Mouse (Mus musculus) cortical plate, adult 2 months (tissue): ENCODE data around the gene Bach1. TPM values are rescaled to one million over a fixed set of nuclear protein-coding genes. Genes with fewer than 3 reads are reported as not detected.

Source experiments
- H3K27ac ChIP-seq: fragments of 200-500 bp; 2 replicates; pipeline ENCODE4 v1.5.1; 2012; ENCODE audit warnings: low read length, control low read depth, inconsistent platforms; ENCODE audit not compliant: insufficient read depth
- H3K4me1 ChIP-seq: fragments of 200-500 bp; 2 replicates; pipeline ENCODE4 v1.6.1; 2011; ENCODE audit warnings: low read length; ENCODE audit not compliant: control insufficient read depth, insufficient read depth
- H3K4me3 ChIP-seq: fragments of 200-500 bp; 2 replicates; pipeline ENCODE4 v1.5.1; 2011; ENCODE audit warnings: mild to moderate bottlenecking, low read length, control low read depth; ENCODE audit not compliant: insufficient read depth
- CTCF ChIP-seq: fragments of 200-500 bp; IDR thresholded peaks from 2 replicates; pipeline ENCODE4 v1.5.1; 2011; ENCODE audit warnings: mild to moderate bottlenecking, control low read depth, low read length; ENCODE audit not compliant: insufficient read depth; ENCODE audit errors: extremely low read depth
- POLR2A ChIP-seq: fragments of 200-500 bp; IDR thresholded peaks from 2 replicates; pipeline ENCODE4 v1.6.1; 2011; ENCODE audit warnings: mild to moderate bottlenecking, low read length, control low read depth; ENCODE audit not compliant: insufficient read depth; ENCODE audit errors: extremely low read depth
- polyA plus RNA-seq: library from polyadenylated mRNA; depleted of rRNA; stranded (reverse); fragments of >200 nt; gene quantifications from 2 replicates; pipeline ENCODE4 v1.2.3, GENCODE M21; 2012; rRNA removed

The Bach1 gene
- 5.7 and 6.1 TPM in 2 replicates for polyA plus RNA-seq

GRCm38 (mm10) chr16:87698692-87699305 lies at the start of gene Bach1:
Gene Bach1, plus strand, starts transcription at chr16:87698945.
- no peak for TF ChIP-seq CTCF
- TF ChIP-seq POLR2A, result peak; percentile 52; the same call in 1 of the 2 replicates
- Histone ChIP-seq H3K4me3 (peak within 1 kb of the TSS; percentile 58), H3K4me1 (no peaks in the 10 kb centered on the region), H3K27ac (no peak within 1 kb of the TSS)

DNA sequence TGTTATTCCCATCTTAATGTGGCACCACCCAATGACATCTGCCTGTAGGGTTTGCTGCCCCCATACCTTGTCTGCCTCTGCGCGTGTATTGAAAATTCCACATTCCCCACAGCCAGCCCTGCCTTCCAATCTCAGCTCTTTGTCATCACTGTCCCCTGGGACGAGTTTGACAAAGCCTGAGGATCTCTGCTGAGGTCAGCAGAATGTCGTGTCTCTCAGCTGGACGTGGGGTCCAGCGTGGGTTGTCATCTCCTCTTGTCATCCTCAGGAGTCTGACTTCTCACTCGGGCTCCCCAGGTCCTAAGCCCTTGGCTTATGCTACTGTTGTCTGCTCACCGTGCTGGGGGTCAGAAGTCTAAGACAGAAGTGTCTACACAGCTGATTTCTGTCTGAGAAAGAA lies 46.4 kb upstream of the Bach1 start:
- no peak overlapping the region for H3K27ac ChIP-seq
- no peak overlapping the region for H3K4me3 ChIP-seq
- TF ChIP-seq POLR2A (no peak), CTCF (no peak)
- H3K4me1 ChIP-seq, result no peaks in the 10 kb centered on the region

GRCm38 (mm10) chr16:87652924-87653323 lies 45.8 kb upstream of the Bach1 start:
- TF ChIP-seq POLR2A (no peak), CTCF (no peak)
- Histone ChIP-seq H3K4me1 (no peaks in the 10 kb centered on the region), H3K27ac (no peak overlapping the region), H3K4me3 (no peak overlapping the region)

DNA sequence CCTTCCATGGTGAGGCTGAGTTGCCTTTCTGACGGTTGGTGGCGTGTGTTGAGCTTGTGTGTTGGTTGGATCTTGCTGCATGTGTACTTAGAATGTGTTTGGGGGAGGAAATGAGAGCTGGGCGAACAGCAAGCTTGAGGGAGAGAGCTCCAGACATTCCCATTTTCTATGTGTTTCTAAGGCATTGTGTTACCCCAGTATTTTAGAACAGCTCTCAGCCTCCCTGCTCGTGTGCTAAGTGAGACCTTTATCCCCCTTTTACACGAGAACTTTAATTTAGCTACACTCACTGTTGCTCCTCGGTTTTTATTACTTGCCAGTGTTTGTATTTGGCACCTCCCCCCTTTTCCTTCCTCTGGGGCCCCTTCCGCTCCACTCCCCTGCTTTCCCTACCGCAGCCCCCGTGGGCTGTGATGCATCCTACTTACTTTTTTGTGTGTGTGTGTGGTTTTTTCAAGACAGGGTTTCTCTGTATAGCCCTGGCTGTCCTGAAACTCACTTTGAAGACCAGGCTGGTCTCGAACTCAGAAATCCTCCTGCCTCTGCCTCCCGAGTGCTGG lies 44.6 kb upstream of the Bach1 start:
- TF ChIP-seq POLR2A (no peak), CTCF (no peak)
- no peak overlapping the region for H3K27ac ChIP-seq
- no peaks in the 10 kb centered on the region for H3K4me1 ChIP-seq
- H3K4me3 ChIP-seq, result no peak overlapping the region

GRCm38 (mm10) chr16:87655005-87655404 lies 43.7 kb upstream of the Bach1 start:
- Histone ChIP-seq H3K4me1 (no peaks in the 10 kb centered on the region), H3K27ac (no peak overlapping the region), H3K4me3 (no peak overlapping the region)
- TF ChIP-seq CTCF (no peak), POLR2A (no peak)

GRCm38 (mm10) chr16:87655579-87655978 lies 43.2 kb upstream of the Bach1 start:
- H3K4me3 ChIP-seq, result no peak overlapping the region
- no peaks in the 10 kb centered on the region for H3K4me1 ChIP-seq
- H3K27ac ChIP-seq, result no peak overlapping the region
- TF ChIP-seq CTCF (no peak), POLR2A (no peak)

GRCm38 (mm10) chr16:87656771-87657170 lies 42.0 kb upstream of the Bach1 start:
- Histone ChIP-seq H3K4me3 (no peak overlapping the region), H3K4me1 (no peaks in the 10 kb centered on the region), H3K27ac (no peak overlapping the region)
- TF ChIP-seq POLR2A (no peak), CTCF (no peak)

DNA sequence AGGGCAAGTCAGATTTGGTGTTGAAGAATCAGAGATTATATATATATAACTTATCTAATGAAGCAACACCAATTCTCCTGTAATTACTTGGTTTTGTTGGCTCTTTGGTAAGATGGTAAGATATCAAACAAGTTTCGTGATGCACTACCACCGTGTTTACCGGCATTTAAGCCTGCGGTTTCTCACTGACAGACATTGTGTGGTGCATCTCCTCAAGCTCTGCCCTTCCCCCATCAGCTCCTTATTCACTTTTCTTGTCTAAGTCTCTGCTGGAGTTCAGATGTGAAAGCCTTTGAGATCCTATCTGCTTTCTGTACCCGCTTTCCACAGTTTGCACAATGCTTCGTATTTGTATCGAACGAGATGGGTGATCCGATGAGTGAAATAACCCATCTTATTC lies 41.5 kb upstream of the Bach1 start:
- Histone ChIP-seq H3K27ac (no peak overlapping the region), H3K4me3 (no peak overlapping the region), H3K4me1 (no peaks in the 10 kb centered on the region)
- TF ChIP-seq POLR2A, result no peak
- TF ChIP-seq CTCF, result no peak

DNA sequence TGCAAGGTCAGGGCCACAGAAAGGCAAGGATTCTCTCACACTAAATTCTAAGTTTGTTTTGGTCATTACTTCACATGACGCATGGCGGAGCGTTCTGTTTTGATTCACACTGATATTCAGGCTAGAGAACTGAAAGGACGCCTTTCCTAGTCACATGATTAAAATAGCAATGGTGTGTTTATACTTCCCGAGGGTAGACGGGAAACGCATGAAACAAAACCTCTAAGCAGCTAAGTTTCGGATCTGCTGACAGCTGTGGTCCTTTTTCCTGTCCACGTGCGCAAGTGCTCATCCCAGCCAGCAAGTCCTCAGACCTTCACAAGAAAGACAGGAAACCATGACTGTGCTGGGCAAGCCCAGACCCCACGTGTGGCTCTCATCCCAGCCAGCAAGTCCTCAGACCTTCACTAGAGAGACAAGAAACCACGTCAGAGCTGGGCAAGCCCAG lies 37.7 kb upstream of the Bach1 start:
- no peak overlapping the region for H3K4me3 ChIP-seq
- H3K27ac ChIP-seq, result 0 out of 2 replicates have a peak overlapping the region, but pooled peaks have one; percentile 28
- TF ChIP-seq POLR2A, result no peak
- no peak for TF ChIP-seq CTCF
- H3K4me1 ChIP-seq, result no peaks in the 10 kb centered on the region

- Histone ChIP-seq H3K4me3 (no peak overlapping the region), H3K27ac (0 out of 2 replicates have a peak overlapping the region, but pooled peaks have one; percentile 28), H3K4me1 (no peaks in the 10 kb centered on the region)
- TF ChIP-seq CTCF, result no peak
- TF ChIP-seq POLR2A, result no peak
These were observed 37.1 kb upstream of the Bach1 start for GRCm38 (mm10) chr16:87661636-87662035.

GRCm38 (mm10) chr16:87662528-87662927 lies 36.2 kb upstream of the Bach1 start:
- Histone ChIP-seq H3K4me1 (no peaks in the 10 kb centered on the region), H3K4me3 (no peak overlapping the region), H3K27ac (no peak overlapping the region)
- no peak for TF ChIP-seq CTCF
